Comparison of ENCODE assay signal across 8 mouse cellular contexts in genomic region chr8:20267520-20268127, GRCm38 (mm10).
DNase-seq lines count a peak whose midpoint lies in the region; ATAC-seq and TF ChIP-seq lines count a peak whose summit lies in the region.
"Not testable (repeated sequence)": the region's sequence is repeated elsewhere in the genome, so short reads cannot be mapped to it uniquely, and the experiment has no call there.

No protein-coding gene starts in this region.

- not testable (repeated sequence) for TF ChIP-seq EP300 in heart, adult 2 months (IDR thresholded peaks at IDR 0.05; ENCODE audit: insufficient read depth, low read depth, low read length)

- not testable (repeated sequence) for H3K4me1 ChIP-seq in heart, adult 2 months (ENCODE audit: control insufficient read depth, insufficient read depth, low read length)

- 87% methylated on average over 14 of the region's 14 CpGs for WGBS in heart, adult 2 months

- H3K4me3 ChIP-seq in heart, adult 2 months, result not testable (repeated sequence)

- not testable (repeated sequence) for H3K27ac ChIP-seq in heart, adult 2 months

- not testable (repeated sequence) for H3K9ac ChIP-seq in heart, adult 2 months (ENCODE audit: low read depth, low read length)

- H3K27me3 ChIP-seq in heart, adult 2 months (ENCODE audit: control insufficient read depth, insufficient read depth, low read length), result not testable (repeated sequence)

- not testable (repeated sequence) for TF ChIP-seq CTCF in heart, adult 2 months (IDR thresholded peaks at IDR 0.05)

- not testable (repeated sequence) for TF ChIP-seq POLR2A in heart, adult 2 months (IDR thresholded peaks at IDR 0.05; ENCODE audit: insufficient read depth, low read depth, low read length)

- not testable (repeated sequence) for H3K79me2 ChIP-seq in heart, adult 2 months (replicated peaks; ENCODE audit: control insufficient read depth, insufficient read depth, low read length)

- DNase-seq in gastrocnemius, postnatal 4 days (ENCODE audit: low spot score in 2 of 2), result peak; percentile 14
- peak; percentile 29 to 44 for DNase-seq in heart, adult 2 months
- peak; percentile 31 for DNase-seq in kidney, adult 18-20 months
- peak; percentile 7 for DNase-seq in kidney, postnatal 14 days
- peak; percentile 24 for DNase-seq in ovary, postnatal 36 days (ENCODE audit: low spot score)
- peak; percentile 40 for DNase-seq in testis, postnatal 10 days (ENCODE audit: low spot score)
- DNase-seq in urinary bladder, postnatal 14 days (ENCODE audit: low spot score), result peak; percentile 4

- peak; percentile 57; the same call in 1 of the 2 replicates for ATAC-seq in megakaryocyte, adult 5-6 weeks (ENCODE audit: poor library complexity, severe bottlenecking)

- intact Hi-C loops in heart, adult 2 months (cut with DNase I), result not testable (repeated sequence)

- H3K36me3 ChIP-seq in heart, adult 2 months (ENCODE audit: control insufficient read depth, insufficient read depth, low read length), result not testable (repeated sequence)
